Mouse (Mus musculus): Measurements from ENCODE around the gene Junb.

Gene Junb

GRCm38 (mm10) chr8:84937620-84938485, 40.7 kb downstream of the Junb start:
- DNase-seq (ENCODE audit: low spot score): no peak

- no peak for DNase-seq (ENCODE audit: low spot score)
These were observed 41.5 kb downstream of the Junb start, which contains the start of gene Mast1 for GRCm38 (mm10) chr8:84936962-84937546. Gene Mast1 (minus strand): TSS chr8:84937359.

- DNase-seq (ENCODE audit: low spot score): no peak
These were observed 42.2 kb downstream of the Junb start for GRCm38 (mm10) chr8:84936041-84936961.

- no peak for DNase-seq (ENCODE audit: low spot score)
These were observed 43.0 kb downstream of the Junb start for GRCm38 (mm10) chr8:84935489-84935888.

GRCm38 (mm10) chr8:84934860-84935259, 43.7 kb downstream of the Junb start:
- no peak for DNase-seq (ENCODE audit: low spot score)

GRCm38 (mm10) chr8:84933767-84934559, 44.6 kb downstream of the Junb start:
- DNase-seq (ENCODE audit: low spot score): no peak

GRCm38 (mm10) chr8:84930582-84930981, 47.9 kb downstream of the Junb start:
- no peak for DNase-seq (ENCODE audit: low spot score)

- DNase-seq (ENCODE audit: low spot score): no peak
These were observed 49.8 kb downstream of the Junb start for GRCm38 (mm10) chr8:84928456-84929306.

GRCm38 (mm10) chr8:84927513-84927912, 51.0 kb downstream of the Junb start:
- no peak for DNase-seq (ENCODE audit: low spot score)

- no peak for DNase-seq (ENCODE audit: low spot score)
These were observed 53.0 kb downstream of the Junb start for GRCm38 (mm10) chr8:84925557-84925956.
